Mouse (Mus musculus) B cell, adult (primary cell): Measurements from ENCODE around the gene Rnpep. TPM values are rescaled to one million over a fixed set of nuclear protein-coding genes. Genes with fewer than 3 reads are reported as not detected.

ENCODE experiments used
- total RNA-seq: library from RNA; stranded (reverse); gene quantifications from 4 replicates; pipeline ENCODE4 v1.2.4, GENCODE M21; 2023; ENCODE audit not compliant: inconsistent age

Rnpep gene
- 21.9 to 27.3 TPM (median 25.0 TPM) in 4 replicates for total RNA-seq

DNA sequence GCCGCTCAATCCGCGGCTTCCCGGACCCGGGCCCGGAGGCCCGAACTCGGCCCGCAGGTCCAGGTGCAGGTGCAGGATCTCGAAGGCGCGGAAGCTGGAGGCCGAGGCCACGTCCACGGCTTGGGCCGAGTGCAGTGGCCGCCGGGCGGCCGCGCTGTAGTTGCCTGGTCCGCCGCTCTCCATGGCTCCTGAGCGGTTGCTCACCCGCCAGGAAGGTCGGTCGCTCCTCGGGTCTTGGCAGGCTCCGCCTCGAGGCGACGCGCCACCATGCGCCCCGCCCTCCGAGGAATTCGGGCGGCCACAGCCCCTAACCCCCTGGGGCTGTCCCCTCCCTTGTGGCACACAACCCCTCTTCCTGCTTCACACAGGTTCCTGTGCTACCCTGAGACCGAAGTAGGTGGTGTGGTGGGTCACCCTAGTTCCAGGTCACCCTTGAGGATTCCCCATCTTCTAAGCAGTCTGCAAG, at the start of gene Rnpep:
TSS of gene Rnpep (minus strand) at position 259 of the 466 bp plus-strand sequence.

DNA sequence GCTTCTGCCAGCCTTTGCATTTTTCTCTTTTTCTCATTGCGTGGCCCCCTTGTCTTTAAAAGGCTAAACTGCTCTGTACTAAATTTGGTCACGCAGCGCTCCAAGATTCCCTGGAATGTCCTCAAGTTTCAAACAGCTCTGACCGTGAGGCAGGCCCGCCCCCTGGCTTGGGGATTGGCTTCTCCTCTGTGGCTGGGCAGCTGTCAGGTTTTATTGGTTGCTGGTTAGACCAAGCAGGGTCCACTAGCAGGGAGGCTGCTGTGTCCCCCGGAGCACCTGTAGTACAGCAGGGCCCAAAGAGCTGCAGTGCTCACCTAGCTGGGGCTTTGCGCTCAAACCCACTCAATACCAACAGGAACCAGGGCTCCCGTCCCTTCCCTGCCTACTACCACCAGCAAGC, 40.7 kb upstream of the Rnpep start, which contains the start of gene Lmod1:
TSS of gene Lmod1 (plus strand) at position 237 of the 400 bp plus-strand sequence.

DNA sequence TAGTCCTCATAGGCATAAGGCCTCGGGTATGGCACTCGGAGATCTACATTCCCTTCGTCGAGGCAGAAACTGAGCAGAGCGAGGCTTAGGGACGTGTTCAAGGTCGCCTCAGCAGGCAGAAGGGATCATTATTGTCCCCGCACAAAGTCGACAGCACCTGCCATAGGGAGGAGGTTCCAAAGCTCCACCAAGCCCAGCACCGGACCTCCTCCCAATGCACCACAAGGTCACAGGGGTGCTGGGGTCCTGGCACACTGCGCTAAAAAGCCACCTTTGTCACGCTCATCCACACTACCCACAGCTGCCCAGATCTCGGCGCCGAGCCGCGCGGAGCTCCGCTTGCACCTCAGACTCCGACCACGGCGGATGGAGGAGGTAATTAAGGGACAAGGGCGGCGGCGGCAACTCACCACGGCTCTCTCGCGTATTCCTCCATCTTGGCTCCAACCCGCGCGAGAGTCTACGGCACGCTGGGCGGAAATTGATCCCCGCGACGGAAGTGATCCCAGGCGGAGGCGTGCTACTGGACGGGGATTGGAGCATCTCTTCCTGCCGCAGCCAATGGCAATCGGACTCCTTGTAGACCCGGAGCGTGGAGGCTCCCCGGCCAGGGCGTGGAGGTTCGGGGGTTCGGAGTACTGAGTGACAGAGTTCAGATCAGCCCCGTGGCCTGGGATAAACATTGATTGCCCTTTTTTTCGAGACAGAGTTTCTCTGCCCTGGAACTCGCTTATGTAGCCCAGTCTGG, 29.6 kb upstream of the Rnpep start, which contains the start of gene Timm17a:
TSS of gene Timm17a (minus strand) at position 495 of the 748 bp plus-strand sequence.

DNA sequence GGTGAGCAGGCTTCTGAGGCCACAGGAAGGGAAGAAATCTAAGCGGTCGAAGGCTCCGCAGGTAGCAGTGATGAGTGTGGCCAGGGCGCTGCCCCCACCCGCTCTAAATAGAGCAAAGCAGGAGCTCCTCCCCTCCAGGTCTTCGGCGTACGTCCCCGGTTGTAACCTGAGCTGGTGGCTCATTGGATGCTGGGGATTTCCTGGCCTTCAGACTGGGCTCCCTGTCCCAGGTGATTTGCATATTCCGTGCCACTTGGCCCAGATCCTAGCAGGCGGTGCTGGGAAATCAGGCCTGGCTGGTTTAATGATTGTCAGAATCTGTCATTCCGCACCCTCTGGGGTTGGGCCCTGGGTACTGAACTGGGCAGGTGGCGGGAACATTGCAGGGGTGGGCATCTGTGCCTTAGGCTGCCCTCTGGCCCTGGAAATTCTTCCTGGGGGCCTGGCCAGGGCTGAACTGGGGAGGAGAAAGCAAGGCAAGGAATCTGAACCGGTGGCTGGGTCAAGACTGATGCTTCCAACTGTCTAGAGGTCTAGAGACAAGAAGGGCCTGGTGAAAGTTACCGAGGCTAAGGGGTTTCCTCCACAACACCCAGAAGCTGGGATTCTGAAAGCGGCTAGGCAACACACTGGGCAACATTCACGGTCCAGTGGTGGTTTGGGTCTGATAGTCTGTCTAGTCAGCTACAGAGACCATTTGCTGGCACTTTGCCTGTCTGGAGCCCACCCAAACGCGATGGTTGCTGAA, 25.3 kb downstream of the Rnpep start, which contains the start of gene Elf3:
TSS of gene Elf3 (minus strand) at position 189 of the 748 bp plus-strand sequence.

Other genes starting within 250 kb of the Rnpep start
- 0.06 to 0.19 TPM in 2 of 4 replicates, not detected in the others for gene Lgr6, start 178.8 kb downstream of the Rnpep start, total RNA-seq
- gene Ptpn7, start 151.4 kb downstream of the Rnpep start, total RNA-seq: 35.6 to 37.3 TPM (median 36.4 TPM) in 4 replicates
- gene Arl8a, start 137.3 kb downstream of the Rnpep start, total RNA-seq: 96.8 to 107 TPM (median 104 TPM) in 4 replicates
- not detected in 4 replicates for gene Gpr37l1, start 116.4 kb downstream of the Rnpep start, total RNA-seq
- gene Elf3, start 25.5 kb downstream of the Rnpep start, total RNA-seq: not detected in 4 replicates
- 47.0 to 59.9 TPM (median 51.2 TPM) in 4 replicates for gene Timm17a, start 29.7 kb upstream of the Rnpep start, total RNA-seq
- not detected in 4 replicates for gene Lmod1, start 40.7 kb upstream of the Rnpep start, total RNA-seq
- gene Shisa4, start 91.2 kb upstream of the Rnpep start, total RNA-seq: 1.7 to 2.5 TPM (median 2.2 TPM) in 4 replicates
- 79.5 to 89.8 TPM (median 86.6 TPM) in 4 replicates for gene Ipo9, start 146.4 kb upstream of the Rnpep start, total RNA-seq